Mouse (Mus musculus) frontal cortex, postnatal 14 days (tissue): Measurements from ENCODE around the gene Eras.
"Not testable (repeated sequence)": the region's sequence is repeated elsewhere in the genome, so short reads cannot be mapped to it uniquely, and the experiment has no call there.

Source experiments
- DNase-seq, 2 experiments: peaks; one replicate each; pipeline ENCODE4 v3.0.0; 2022; ENCODE audit warnings: low spot score in 2 of 2

Eras gene

DNA sequence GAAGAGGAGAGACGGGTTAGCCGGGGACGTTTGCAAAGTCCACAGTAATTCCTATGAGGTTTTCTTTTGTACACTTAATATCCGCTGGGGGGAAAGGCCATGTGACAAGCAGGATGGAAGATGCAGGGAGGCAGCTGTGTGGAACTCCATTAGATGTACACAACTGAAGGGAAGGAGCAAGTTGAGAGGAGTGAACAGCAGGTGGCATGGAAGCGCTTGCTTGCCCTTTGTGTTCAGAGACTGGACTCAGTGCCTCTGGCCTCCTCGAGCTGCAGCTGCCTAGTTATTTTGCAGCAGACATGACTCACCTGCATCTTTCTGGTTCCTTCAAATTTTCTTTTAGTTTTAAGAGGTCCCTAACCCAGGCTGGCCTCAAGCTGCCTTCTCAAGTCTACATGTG is 17.9 kb downstream of the Eras start:
- DNase-seq: no peak

DNA sequence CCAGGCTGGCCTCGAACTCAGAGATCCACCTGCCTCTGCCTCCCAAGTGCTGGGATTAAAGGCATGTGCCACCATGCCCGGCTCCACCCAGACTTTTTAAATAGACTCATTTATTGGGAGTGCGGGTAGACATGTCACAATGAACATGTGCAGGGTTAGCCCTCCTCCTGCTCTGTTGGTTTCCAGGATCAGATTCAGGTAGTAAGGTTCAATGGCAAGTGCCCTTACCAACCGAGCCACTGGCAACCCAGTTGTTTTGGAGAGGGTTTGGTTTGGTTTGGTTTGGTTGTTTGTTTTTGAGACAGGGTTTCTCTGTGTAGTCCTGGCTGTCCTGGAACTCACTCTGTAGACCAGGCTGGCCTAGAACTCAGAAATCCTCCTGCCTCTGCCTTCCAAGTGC is 19.2 kb downstream of the Eras start, which contains the start of gene Gm10490:
Gene Gm10490, plus strand, starts transcription at position 301 of the 400 bp plus-strand sequence.
- not testable (repeated sequence) for DNase-seq

DNA sequence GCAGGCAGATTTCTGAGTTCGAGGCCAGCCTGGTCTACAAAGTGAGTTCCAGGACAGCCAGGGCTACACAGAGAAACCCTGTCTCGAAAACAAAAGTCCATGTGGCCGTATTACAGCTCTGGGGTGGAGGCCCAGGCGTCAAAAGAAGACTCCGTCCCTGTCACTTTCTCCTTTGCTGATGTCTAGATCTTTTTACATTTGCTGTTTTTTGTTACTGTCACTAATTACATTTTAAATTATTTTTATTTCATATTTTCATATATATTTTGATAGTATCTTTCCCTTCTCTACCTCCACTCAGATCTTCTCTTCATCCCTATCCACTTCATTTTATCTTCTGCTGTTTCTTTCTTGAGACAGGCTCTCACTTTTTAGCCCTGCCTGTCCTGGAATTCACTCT is 20.7 kb downstream of the Eras start, which contains the start of gene Gm10491:
Gene Gm10491, minus strand, starts transcription at position 101 of the 400 bp plus-strand sequence.
- no peak for DNase-seq

GRCm38 (mm10) chrX:7904441-7904840 is 24.0 kb downstream of the Eras start:
- DNase-seq: no peak

DNA sequence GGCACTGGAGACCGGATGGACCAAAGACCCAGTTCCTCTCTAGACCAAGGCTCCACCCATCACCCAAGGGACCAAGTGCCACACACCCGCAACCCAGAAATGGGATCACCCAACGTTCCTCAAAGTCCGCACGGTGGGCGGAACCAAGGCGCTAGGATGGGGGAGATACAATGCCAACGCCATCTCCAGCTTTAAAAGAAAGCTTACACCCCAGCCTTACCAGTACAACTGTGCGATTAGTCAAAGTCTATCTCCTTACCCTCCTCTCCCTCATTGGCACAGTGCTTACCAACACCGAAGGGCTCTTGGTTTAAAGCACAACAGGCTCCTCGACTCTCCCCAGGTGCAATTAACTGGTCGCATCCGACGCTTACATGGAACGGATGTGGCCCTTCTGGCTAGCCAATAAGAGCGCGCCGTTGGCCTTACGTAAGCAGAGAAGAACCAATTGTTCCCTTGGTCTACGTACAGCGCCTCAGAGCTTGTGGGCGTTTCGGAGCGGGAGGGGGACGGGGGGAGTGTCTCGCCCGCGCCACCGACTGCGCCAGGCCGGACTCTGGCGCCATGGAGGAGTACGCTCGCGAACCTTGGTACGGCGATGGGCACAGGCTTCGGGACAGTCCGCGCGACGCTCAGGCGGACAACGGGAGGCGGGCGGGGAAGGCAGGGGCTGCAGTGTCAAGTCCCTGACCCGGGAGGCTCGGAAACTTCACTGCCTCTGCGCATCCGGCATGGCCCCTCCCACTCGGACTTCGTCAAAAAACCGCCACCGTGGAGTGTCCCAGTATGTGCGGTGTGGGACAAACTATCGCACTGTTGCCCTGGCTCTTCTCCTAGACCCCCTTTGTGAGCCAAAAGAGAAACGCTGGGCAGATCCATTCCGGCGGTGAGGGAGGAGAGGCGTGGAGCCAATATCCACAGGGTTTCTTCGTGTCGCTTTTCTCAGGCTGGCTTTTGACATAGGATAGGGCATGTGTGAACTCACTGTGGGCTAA is 29.2 kb downstream of the Eras start, which contains the start of the genes Pqbp1 and Timm17b:
Gene Pqbp1, minus strand, starts transcription at position 390 of the 995 bp plus-strand sequence.
Gene Timm17b, plus strand, starts transcription at position 478 of the 995 bp plus-strand sequence.
- peak; percentile 81 to 88 for DNase-seq

- DNase-seq: no peak
Observed at GRCm38 (mm10) chrX:7898211-7898610, 30.2 kb downstream of the Eras start.

GRCm38 (mm10) chrX:7883841-7884567 is 44.4 kb downstream of the Eras start, which contains the start of gene Slc35a2:
Gene Slc35a2 (plus strand): TSS chrX:7884028.
- peak; percentile 70 to 80 for DNase-seq

DNA sequence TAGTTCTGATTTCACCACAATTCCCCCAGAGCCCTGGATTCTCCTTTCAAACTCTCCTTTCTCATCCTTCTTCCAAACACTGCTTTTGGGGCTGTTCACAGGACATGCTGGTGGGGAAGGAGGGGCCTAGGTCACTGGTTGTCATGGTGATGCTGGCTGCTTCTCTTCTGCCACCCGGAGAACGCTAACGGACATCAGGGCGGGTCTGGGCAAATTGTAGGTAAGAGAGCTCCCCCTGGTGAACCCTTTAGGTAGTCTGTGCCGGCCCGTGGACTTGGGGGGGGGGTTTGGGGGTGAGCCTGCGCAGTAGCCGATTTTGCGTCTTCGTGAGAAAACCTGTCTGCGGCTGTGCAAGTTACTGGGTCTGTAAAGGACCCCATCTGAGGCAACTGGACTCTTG is 48.6 kb downstream of the Eras start:
- peak; percentile 35 to 52 for DNase-seq

DNA sequence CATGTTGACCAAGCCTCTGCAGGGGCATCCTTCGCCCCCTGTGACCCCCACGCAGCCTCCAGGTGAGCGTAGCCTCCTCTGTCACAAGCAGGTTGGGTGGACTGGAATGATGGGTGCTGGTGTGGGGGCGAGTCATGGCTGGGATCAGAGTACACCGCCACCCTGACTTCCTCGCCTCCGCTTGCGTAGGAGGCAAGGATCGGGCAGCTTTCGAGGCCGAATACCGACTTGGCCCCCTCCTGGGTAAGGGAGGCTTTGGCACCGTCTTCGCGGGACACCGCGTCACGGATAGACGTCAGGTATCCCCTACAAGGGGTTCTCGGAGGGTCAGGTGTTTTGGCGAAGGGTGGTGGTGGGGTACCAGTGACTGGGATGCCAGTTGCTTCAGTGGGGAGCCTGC is 49.9 kb downstream of the Eras start:
- DNase-seq: no peak

GRCm38 (mm10) chrX:7878007-7878419 is 50.4 kb downstream of the Eras start, which contains the start of gene Pim2:
Gene Pim2 (plus strand): TSS chrX:7878262.
- peak; percentile 77 to 82 for DNase-seq
